Mouse (Mus musculus): ENCODE data around the gene Suclg2.

GRCm38 (mm10) chr6:95511689-95512088, 206.9 kb downstream of the Suclg2 start:
- TF ChIP-seq CTCF (IDR thresholded peaks at IDR 0.05; ENCODE audit: low read depth) (no peak), EP300 (IDR thresholded peaks at IDR 0.05; ENCODE audit: low read depth) (no peak)

Measured in liver, embryonic 14.5 days (tissue).